Mouse (Mus musculus): Measurements from ENCODE around the gene Wbp1.
A peak's percentile ranks its signal among the peaks of the same experiment; 100 is the strongest.

GRCm38 (mm10) chr6:83124851-83125312, 3.5 kb upstream of the Wbp1 start:
- TF ChIP-seq CTCF (IDR thresholded peaks at IDR 0.05; ENCODE audit: extremely low read depth, insufficient read depth, insufficient read length, insufficient replicate concordance) (no peak), POLR2A (IDR thresholded peaks at IDR 0.05; ENCODE audit: low read depth, low read length) (peak; percentile 26; the same call in 1 of the 2 replicates)

Measured in spleen, adult 2 months (tissue).